Mouse (Mus musculus) embryonic fibroblast, embryonic 13.5 days (primary cell): ENCODE measurements around the gene Spats1.

Experiments used
- CTCF ChIP-seq: IDR thresholded peaks from 2 replicates; pipeline ENCODE4 v1.5.1; 2011; ENCODE audit warnings: mild to moderate bottlenecking, control low read depth, low read length, moderate library complexity, borderline replicate concordance; ENCODE audit not compliant: insufficient read depth
- POLR2A ChIP-seq: IDR thresholded peaks from 2 replicates; pipeline ENCODE4 v1.6.1; 2011; ENCODE audit warnings: low read depth, mild to moderate bottlenecking, control low read depth, low read length, moderate library complexity

- TF ChIP-seq CTCF (no peak), POLR2A (no peak)
Measured at GRCm38 (mm10) chr17:45417387-45417786, 57.8 kb downstream of the Spats1 start.
